Mouse (Mus musculus): ENCODE results near the gene Gnb2. TPM values are rescaled to one million over a fixed set of nuclear protein-coding genes. Genes with fewer than 3 reads are reported as not detected.

The Gnb2 gene
- polyA plus RNA-seq, 1 experiment from 2014 or later: 299 TPM

DNA sequence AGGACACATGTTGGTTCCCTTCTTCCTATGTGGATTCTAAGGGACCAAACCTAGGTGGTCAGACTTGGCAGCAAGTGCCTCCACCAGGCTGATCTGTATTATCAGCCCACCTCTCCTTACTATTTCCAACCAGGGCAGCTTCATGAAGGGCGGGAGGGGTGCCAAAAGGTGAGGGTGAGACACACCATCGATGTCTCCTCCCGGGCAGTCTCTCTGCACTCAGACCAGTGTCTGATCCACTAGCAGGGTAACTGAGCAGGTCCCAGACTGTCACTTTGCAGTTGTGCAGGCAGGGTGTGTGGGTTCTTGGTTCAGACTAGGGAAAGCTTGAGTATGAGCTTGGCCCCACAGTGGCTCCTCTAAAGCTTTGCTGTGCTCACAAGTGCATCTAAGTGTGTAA lies 18.5 kb downstream of the Gnb2 start:
- peak overlapping the region; percentile 37; the same call in 1 of the 2 replicates for H3K9ac ChIP-seq
- peaks cover 37% of the 10 kb centered on the region for H3K36me3 ChIP-seq
- no peak overlapping the region for H3K4me2 ChIP-seq
- WGBS: 75% methylated on average over 3 of the region's 3 CpGs
- ATAC-seq (ENCODE audit: extremely low read depth, insufficient number of reproducible peaks, low FRiP score, low TSS enrichment): no peak
- no peaks in the 10 kb centered on the region for H3K27me3 ChIP-seq (replicated peaks)
- no peak overlapping the region for H3K4me3 ChIP-seq
- H3K4me1 ChIP-seq: peaks cover 43% of the 10 kb centered on the region
- H3K27ac ChIP-seq (replicated peaks): no peak overlapping the region
- no peaks in the 10 kb centered on the region for H3K9me3 ChIP-seq

- no peaks in the 10 kb centered on the region for H3K9me3 ChIP-seq
- H3K4me3 ChIP-seq: no peak overlapping the region
- peak overlapping the region; percentile 37 for H3K9ac ChIP-seq
- no peak for ATAC-seq (ENCODE audit: extremely low read depth, insufficient number of reproducible peaks, low FRiP score, low TSS enrichment)
- no peaks in the 10 kb centered on the region for H3K27me3 ChIP-seq (replicated peaks)
- H3K4me2 ChIP-seq: no peak overlapping the region
- H3K36me3 ChIP-seq: peaks cover 30% of the 10 kb centered on the region
- 83% methylated on average over 12 of the region's 12 CpGs for WGBS
- no peak overlapping the region for H3K27ac ChIP-seq (replicated peaks)
- H3K4me1 ChIP-seq: peaks cover 45% of the 10 kb centered on the region
These were observed 19.2 kb downstream of the Gnb2 start for GRCm38 (mm10) chr5:137513951-137514721.

DNA sequence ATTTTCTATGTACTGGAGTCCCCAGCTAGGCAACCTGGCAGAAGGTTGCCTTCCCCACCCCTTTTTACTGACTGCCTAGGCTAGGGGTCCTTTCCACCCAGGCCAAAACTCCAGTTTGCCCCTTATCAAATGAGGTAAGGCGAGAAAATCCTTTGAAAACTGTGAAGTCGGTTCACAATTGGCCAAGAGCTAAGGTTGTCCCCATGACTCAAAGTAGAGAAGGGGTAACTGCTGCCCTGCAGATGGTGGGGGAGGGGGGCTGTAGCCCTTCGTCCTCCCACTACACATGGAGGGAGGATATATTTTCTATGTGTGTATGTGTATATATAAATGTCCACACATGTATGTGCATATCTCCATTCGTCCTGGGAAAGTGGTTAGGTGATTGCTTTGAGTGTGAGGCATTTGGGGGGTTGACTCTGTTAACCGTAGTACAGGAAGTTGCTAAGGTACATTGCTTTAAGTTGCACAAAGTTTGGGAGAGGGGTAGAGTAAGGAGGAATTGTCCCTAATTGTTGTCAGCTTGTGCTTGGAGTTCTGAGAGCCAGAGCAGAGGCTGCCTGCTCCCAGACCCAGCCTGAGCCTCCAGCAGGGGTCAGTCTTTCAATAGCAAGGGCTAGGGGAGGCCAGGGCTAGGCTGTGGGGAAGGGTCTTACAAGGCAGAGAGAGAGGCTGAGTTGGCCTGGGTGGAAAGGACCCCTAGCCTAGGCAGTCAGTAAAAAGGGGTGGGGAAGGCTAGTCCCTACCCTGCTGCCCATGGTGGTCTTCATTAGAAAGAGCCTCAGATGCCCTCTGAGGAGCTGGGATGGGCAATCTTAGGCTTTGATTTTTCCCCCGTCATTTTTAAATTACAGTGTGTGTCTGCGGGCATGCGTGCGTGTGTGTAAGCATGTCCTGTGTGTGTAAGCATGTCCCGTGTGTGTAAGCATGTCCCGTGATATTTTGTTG lies 20.2 kb downstream of the Gnb2 start:
- H3K4me3 ChIP-seq: no peak overlapping the region
- no peaks in the 10 kb centered on the region for H3K27me3 ChIP-seq (replicated peaks)
- H3K27ac ChIP-seq (replicated peaks): no peak overlapping the region
- H3K4me1 ChIP-seq: peaks cover 45% of the 10 kb centered on the region
- peaks cover 22% of the 10 kb centered on the region for H3K36me3 ChIP-seq
- peak overlapping the region; percentile 100 for H3K9ac ChIP-seq
- no peak for ATAC-seq (ENCODE audit: extremely low read depth, insufficient number of reproducible peaks, low FRiP score, low TSS enrichment)
- no peaks in the 10 kb centered on the region for H3K9me3 ChIP-seq
- H3K4me2 ChIP-seq: no peak overlapping the region; the same call in none of the 2 replicates
- 74% methylated on average over 11 of the region's 11 CpGs for whole genome bisulfite sequencing

- Histone ChIP-seq H3K27me3 (replicated peaks) (no peaks in the 10 kb centered on the region), H3K27ac (replicated peaks) (no peak overlapping the region), H3K36me3 (peaks cover 12% of the 10 kb centered on the region), H3K9ac (peak overlapping the region; percentile 100), H3K4me1 (peaks cover 45% of the 10 kb centered on the region), H3K4me2 (peak overlapping the region; percentile 93), H3K4me3 (peak overlapping the region; percentile 88), H3K9me3 (no peaks in the 10 kb centered on the region)
- no peak for ATAC-seq (ENCODE audit: extremely low read depth, insufficient number of reproducible peaks, low FRiP score, low TSS enrichment)
- 77% methylated on average over 3 of the region's 3 CpGs for WGBS
These were observed 21.6 kb downstream of the Gnb2 start for GRCm38 (mm10) chr5:137511706-137512105.

GRCm38 (mm10) chr5:137510573-137511390 lies 22.5 kb downstream of the Gnb2 start:
- 2% methylated on average over 18 of the region's 83 CpGs for WGBS
- Histone ChIP-seq H3K27ac (replicated peaks) (peak overlapping the region; percentile 84), H3K9me3 (no peaks in the 10 kb centered on the region), H3K27me3 (replicated peaks) (no peaks in the 10 kb centered on the region), H3K4me2 (peak overlapping the region; percentile 93), H3K4me1 (peaks cover 42% of the 10 kb centered on the region), H3K9ac (peak overlapping the region; percentile 100), H3K4me3 (peak overlapping the region; percentile 88), H3K36me3 (peaks cover 12% of the 10 kb centered on the region)
- peak; percentile 52 for ATAC-seq (ENCODE audit: extremely low read depth, insufficient number of reproducible peaks, low FRiP score, low TSS enrichment)

- ATAC-seq (ENCODE audit: extremely low read depth, insufficient number of reproducible peaks, low FRiP score, low TSS enrichment): peak; percentile 64
- 2% methylated on average over 32 of the region's 52 CpGs for WGBS
- no peaks in the 10 kb centered on the region for H3K9me3 ChIP-seq
- peaks cover 42% of the 10 kb centered on the region for H3K4me1 ChIP-seq
- H3K4me2 ChIP-seq: peak overlapping the region; percentile 93
- H3K27ac ChIP-seq (replicated peaks): peak overlapping the region; percentile 84
- H3K9ac ChIP-seq: peak overlapping the region; percentile 100
- H3K4me3 ChIP-seq: peak overlapping the region; percentile 88
- no peaks in the 10 kb centered on the region for H3K27me3 ChIP-seq (replicated peaks)
- peaks cover 12% of the 10 kb centered on the region for H3K36me3 ChIP-seq
These were observed 23.3 kb downstream of the Gnb2 start for GRCm38 (mm10) chr5:137510014-137510501.

- no peak overlapping the region for H3K4me2 ChIP-seq
- peaks cover 16% of the 10 kb centered on the region for H3K4me1 ChIP-seq
- no peaks in the 10 kb centered on the region for H3K27me3 ChIP-seq (replicated peaks)
- no peak overlapping the region for H3K4me3 ChIP-seq
- WGBS: 81% methylated on average over 6 of the region's 6 CpGs
- peaks cover 11% of the 10 kb centered on the region for H3K36me3 ChIP-seq
- H3K27ac ChIP-seq (replicated peaks): no peak overlapping the region
- no peak overlapping the region for H3K9ac ChIP-seq
- no peaks in the 10 kb centered on the region for H3K9me3 ChIP-seq
- no peak for ATAC-seq (ENCODE audit: extremely low read depth, insufficient number of reproducible peaks, low FRiP score, low TSS enrichment)
These were observed 29.3 kb downstream of the Gnb2 start for GRCm38 (mm10) chr5:137504041-137504440.

GRCm38 (mm10) chr5:137502667-137503110 lies 30.6 kb downstream of the Gnb2 start:
- Histone ChIP-seq H3K27me3 (replicated peaks) (no peaks in the 10 kb centered on the region), H3K36me3 (peaks cover 11% of the 10 kb centered on the region), H3K9me3 (no peaks in the 10 kb centered on the region), H3K4me2 (peak overlapping the region; percentile 80), H3K4me1 (peaks cover 16% of the 10 kb centered on the region), H3K9ac (peak overlapping the region; percentile 82), H3K4me3 (peak overlapping the region; percentile 72), H3K27ac (replicated peaks) (peak overlapping the region; percentile 97)
- WGBS: under 1% methylated on average over 30 of the region's 30 CpGs
- ATAC-seq (ENCODE audit: extremely low read depth, insufficient number of reproducible peaks, low FRiP score, low TSS enrichment): peak; percentile 75

DNA sequence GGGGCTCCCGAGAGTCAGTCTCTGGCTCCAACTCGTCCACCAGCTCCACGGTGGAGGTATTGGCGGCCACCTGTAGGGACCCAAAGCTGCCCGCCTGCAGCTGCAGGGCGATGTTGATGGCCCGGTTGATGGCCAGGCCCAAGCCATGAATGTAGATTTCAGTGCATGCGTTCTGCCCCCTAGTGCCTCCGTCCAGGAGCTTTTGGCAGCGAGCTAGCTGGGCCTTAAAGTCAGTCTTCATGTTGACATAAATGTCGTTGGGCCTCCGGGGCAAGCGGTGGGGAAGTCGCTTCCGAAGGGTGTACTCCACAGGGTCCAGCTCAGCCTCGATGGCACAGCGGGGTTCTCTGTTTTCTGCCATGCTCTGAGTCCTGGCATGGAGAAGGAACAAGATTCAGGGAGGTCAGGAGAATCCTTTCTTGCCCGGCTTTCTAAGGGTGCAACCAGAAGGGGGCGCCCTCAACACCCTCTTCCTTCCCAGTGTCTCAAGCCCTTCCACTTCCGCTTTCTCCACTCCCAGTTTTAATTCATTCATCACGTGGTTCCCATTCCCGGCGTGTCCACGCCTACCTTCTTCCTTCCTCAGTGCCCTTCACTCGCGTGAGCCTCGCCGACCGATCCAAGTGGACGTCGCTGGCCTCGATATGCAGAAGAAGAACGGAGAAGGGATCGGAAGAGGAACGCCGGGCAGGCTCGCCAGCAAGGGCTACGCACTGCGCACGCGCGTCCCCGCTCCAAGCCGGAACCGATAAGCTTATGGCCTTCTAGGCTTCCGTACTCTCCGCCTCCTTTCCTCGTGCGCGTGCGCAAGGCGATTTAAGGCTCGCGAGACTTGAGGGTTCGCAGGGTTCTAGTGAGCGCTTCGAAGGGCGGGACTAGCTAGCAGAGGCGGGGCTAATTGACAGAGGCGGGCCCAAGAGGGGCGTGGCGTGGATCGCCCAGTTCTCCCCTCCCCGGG lies 31.3 kb downstream of the Gnb2 start, which contains the start of gene Pop7:
Pop7 (minus strand) TSS at position 810 of the 958 bp plus-strand sequence.
- H3K4me2 ChIP-seq: peak within 1 kb of the TSS; percentile 80
- 2% methylated on average over 64 of the region's 64 CpGs for WGBS
- H3K27me3 ChIP-seq (replicated peaks): 0 out of 2 replicates have a peak, but pooled peaks cover under 1% of the 10 kb centered on the region
- peaks cover 11% of the 10 kb centered on the region for H3K36me3 ChIP-seq
- H3K27ac ChIP-seq (replicated peaks): peak within 1 kb of the TSS; percentile 97
- H3K4me1 ChIP-seq: peaks cover 16% of the 10 kb centered on the region
- peak; percentile 98 for ATAC-seq (ENCODE audit: extremely low read depth, insufficient number of reproducible peaks, low FRiP score, low TSS enrichment)
- H3K4me3 ChIP-seq: peak within 1 kb of the TSS; percentile 72
- H3K9me3 ChIP-seq: no peaks in the 10 kb centered on the region
- H3K9ac ChIP-seq: peak within 1 kb of the TSS; percentile 88

DNA sequence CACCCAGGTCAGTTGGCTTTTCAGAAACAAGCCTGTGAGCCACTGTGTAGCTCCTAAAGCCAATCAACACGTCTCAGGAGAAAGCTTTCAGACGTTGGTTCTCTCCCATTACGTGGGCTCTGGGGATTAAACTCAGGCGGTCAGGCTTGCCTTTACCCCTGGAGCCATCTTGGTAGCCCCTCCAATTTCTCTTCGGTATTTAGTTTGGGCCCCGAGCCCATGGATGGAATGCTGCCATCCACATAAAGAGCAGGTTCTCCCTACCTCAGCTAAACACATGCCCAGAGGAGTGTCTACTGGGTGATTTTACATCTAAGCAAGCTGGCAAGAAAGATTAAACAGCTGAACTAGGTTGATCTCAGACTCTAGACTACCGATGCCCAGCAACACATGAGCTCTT lies 33.1 kb downstream of the Gnb2 start:
- Histone ChIP-seq H3K9ac (no peak overlapping the region), H3K4me1 (peaks cover 16% of the 10 kb centered on the region), H3K27ac (replicated peaks) (no peak overlapping the region), H3K36me3 (peaks cover 11% of the 10 kb centered on the region), H3K4me3 (no peak overlapping the region), H3K4me2 (no peak overlapping the region), H3K27me3 (replicated peaks) (0 out of 2 replicates have a peak, but pooled peaks cover 3% of the 10 kb centered on the region), H3K9me3 (no peaks in the 10 kb centered on the region)
- WGBS: 85% methylated on average over 7 of the region's 7 CpGs
- ATAC-seq (ENCODE audit: extremely low read depth, insufficient number of reproducible peaks, low FRiP score, low TSS enrichment): no peak

Data from heart, embryonic 13.5 days (tissue).